Mouse (Mus musculus): ENCODE measurements around the gene Smyd3.
"Not testable (repeated sequence)": the region's sequence is repeated elsewhere in the genome, so short reads cannot be mapped to it uniquely, and the experiment has no call there.

Gene Smyd3

GRCm38 (mm10) chr1:179293772-179294353 lies 224.0 kb downstream of the Smyd3 start:
- no peak for DNase-seq (ENCODE audit: low read depth, low spot score)

DNA sequence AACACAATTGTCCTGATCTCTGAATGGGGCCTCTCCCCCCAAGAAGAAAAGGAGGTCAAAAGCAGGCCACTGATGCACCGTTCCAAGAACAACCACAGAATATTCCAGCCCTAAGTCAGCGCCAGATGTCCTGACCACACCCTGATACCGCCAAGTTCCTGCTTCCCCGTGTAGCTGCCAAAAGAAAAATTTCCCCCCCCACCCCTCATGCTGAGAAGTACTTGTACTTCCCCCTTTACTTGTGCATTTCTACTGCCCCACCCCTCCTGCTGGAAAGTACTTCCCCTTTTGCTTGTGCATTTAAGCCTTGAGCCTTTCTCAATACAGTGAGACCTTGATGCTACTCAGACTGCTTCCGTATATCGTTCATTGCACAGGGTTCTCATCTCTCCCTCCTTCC lies 227.7 kb downstream of the Smyd3 start:
- DNase-seq (ENCODE audit: low read depth, low spot score) = not testable (repeated sequence)

DNA sequence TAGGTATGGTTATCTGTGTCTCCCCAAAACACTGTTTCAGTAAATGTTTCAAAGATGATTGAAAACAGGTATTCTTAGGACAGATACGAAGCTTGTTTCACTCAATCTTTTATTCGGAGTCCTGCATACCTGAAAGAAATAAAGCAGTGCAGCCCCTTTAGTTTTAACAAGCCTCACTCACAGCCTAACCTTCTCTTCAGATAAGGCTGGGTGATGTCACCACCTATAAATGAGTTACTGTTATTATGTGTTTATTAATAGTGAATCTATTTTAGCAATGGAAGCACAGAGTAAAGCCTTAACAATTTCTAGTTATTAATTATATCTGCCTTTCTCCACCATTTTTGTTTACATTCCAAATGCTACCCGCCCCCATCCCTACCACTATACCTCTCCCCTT lies 228.1 kb downstream of the Smyd3 start:
- DNase-seq (ENCODE audit: low read depth, low spot score) = no peak

- no peak for DNase-seq (ENCODE audit: low read depth, low spot score)
Measured at GRCm38 (mm10) chr1:179286748-179287147, 231.1 kb downstream of the Smyd3 start.

GRCm38 (mm10) chr1:179282821-179283220 lies 235.0 kb downstream of the Smyd3 start:
- DNase-seq (ENCODE audit: low read depth, low spot score) = no peak

DNA sequence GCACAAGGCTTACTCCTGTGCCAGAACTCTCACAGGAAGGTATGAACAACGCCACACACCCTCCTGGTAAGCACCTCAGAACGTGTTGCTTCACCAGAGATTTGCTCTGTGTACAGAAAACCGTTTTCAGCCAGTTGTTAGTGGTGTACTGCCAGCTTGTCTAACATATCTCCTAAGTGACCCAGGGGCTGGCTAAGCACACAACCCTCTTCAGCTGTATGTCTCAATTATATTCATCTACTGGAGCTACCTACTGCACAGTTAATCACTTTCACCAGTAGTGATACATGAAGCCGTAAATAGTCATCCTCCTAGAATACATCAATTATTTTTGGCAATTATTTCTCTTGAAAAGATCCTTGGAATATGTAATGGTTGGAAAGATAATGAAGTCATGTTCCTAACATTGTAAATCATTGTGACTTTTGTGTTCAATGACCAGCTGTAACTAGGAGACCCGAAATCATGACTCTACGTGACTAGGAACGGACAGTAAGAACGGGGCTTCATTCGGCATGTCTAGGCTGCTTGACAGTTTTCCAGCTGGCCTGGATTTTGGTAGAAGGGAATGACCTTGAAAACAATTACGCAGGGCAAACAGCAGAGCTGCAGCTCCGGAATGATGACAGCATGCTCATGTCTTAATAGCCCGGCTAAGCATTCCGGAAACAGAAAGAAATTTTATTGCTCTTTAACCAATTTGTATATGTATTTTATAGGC lies 236.3 kb downstream of the Smyd3 start:
- no peak for DNase-seq (ENCODE audit: low read depth, low spot score)

DNA sequence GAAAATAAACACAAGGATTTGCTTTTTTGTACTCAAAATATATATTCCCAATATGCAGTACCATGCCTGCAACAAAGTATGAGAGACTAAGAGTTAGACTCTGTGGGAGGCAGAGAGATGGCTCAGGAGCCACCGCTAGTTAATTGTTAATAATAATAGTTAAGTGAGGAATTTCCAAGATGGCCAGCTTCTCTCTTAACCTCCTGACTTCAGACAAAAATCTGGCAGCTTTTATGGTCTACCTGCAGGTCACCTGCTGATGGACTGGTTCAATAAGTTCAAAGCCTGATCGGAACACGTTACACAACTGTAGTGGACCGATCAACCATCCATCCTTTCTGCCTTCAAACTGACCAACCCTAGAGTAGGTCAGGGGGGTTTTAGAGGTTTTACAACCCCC lies 238.7 kb downstream of the Smyd3 start:
- no peak for DNase-seq (ENCODE audit: low read depth, low spot score)

- DNase-seq (ENCODE audit: low read depth, low spot score) = no peak
Measured at GRCm38 (mm10) chr1:179277346-179277745, 240.5 kb downstream of the Smyd3 start.

- DNase-seq (ENCODE audit: low read depth, low spot score) = no peak
Measured at GRCm38 (mm10) chr1:179276866-179277265, 241.0 kb downstream of the Smyd3 start.

GRCm38 (mm10) chr1:179272926-179273325 lies 244.9 kb downstream of the Smyd3 start:
- no peak for DNase-seq (ENCODE audit: low read depth, low spot score)

DNA sequence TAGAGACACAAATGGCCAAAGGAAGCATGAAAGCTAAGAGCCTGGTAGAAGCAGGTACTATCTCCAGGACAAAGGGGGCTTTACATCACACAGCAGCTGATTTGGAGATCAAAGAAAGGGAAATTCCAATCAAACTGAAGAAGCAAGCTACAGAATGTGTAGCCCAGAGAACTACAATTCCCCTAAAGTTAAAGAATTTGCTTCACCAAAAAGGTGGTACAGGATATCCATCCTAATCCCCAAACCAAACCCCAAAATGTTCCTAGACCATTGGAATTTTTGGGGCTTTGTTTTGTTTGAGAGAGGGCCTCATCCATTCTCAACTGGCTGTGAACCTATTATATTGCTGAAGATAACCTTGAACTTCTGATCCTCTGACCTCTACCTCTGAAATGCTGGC lies 245.5 kb downstream of the Smyd3 start:
- no peak for DNase-seq (ENCODE audit: low read depth, low spot score)

- DNase-seq (ENCODE audit: low read depth, low spot score) = no peak
Measured at GRCm38 (mm10) chr1:179266936-179267335, 250.9 kb downstream of the Smyd3 start.

DNA sequence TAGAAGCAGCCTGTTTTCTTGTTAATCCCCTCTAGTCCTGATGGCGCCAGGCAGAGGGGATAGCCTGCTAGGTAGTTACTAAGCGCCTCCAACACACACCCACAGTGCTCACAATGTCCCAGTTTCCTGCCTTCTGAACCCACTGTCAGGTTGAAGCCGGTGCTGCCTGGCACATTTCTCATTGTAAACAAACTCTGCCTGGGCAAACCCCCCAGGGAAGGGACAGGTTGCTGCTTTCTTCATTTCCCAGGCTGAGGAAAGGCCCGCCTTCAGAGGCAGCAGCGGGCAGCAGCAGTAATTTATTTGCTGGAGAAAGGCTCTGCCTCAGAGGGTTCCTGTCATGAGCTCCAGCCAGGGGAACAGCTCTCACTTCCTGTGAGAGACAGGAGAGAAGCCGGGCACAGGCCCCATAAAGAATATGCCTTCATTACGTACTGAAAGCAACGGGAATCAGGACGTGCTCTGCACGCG lies 256.3 kb downstream of the Smyd3 start:
- DNase-seq (ENCODE audit: low read depth, low spot score) = no peak

GRCm38 (mm10) chr1:179255826-179256512 lies 261.9 kb downstream of the Smyd3 start:
- DNase-seq (ENCODE audit: low read depth, low spot score) = no peak

DNA sequence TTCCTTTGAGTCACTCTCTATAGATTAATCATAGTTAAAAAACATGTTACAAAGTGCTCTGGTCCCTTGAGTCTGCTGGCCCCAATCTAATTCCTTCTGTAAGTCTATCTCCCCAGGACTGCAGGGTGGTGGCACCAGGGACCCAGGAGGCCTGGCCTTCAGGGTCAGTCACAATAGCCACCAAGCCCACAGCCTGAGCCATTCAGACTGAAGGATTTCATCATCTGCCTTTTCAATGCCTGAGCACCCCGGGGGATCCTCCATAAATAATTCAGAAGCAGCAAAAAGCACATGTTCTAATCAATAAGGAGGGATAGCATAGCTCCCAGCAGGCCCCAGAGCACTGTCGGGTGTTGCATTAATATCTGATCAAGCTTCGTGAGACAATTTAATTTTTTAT lies 263.3 kb downstream of the Smyd3 start:
- DNase-seq (ENCODE audit: low read depth, low spot score) = no peak

GRCm38 (mm10) chr1:179252611-179253010 lies 265.2 kb downstream of the Smyd3 start:
- DNase-seq (ENCODE audit: low read depth, low spot score) = no peak

GRCm38 (mm10) chr1:179250388-179250787 lies 267.5 kb downstream of the Smyd3 start:
- no peak for DNase-seq (ENCODE audit: low read depth, low spot score)

DNA sequence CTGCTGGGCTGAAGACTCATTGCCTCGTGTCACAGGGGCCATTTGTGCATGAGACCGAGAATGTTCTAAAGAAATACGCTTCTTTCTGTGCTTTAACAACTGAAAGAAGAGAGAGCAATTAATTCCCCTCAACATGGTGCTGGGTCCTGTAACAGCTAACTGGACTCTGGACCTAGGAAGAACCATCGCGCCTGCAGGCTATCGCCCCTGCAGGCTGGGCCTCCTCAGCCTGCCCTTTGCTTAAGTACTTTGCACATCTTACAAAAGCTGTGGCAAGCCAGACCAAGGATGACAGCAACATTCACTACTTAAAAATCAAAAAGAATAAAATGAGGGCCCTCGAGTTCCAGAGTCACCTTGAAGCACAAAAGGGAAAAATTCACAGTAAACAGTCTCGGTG lies 274.3 kb downstream of the Smyd3 start:
- no peak for DNase-seq (ENCODE audit: low read depth, low spot score)

GRCm38 (mm10) chr1:179240663-179241279 lies 277.1 kb downstream of the Smyd3 start:
- DNase-seq (ENCODE audit: low read depth, low spot score) = peak; percentile 70

GRCm38 (mm10) chr1:179238639-179239038 lies 279.2 kb downstream of the Smyd3 start:
- DNase-seq (ENCODE audit: low read depth, low spot score) = no peak

GRCm38 (mm10) chr1:179237989-179238388 lies 279.9 kb downstream of the Smyd3 start:
- no peak for DNase-seq (ENCODE audit: low read depth, low spot score)

DNA sequence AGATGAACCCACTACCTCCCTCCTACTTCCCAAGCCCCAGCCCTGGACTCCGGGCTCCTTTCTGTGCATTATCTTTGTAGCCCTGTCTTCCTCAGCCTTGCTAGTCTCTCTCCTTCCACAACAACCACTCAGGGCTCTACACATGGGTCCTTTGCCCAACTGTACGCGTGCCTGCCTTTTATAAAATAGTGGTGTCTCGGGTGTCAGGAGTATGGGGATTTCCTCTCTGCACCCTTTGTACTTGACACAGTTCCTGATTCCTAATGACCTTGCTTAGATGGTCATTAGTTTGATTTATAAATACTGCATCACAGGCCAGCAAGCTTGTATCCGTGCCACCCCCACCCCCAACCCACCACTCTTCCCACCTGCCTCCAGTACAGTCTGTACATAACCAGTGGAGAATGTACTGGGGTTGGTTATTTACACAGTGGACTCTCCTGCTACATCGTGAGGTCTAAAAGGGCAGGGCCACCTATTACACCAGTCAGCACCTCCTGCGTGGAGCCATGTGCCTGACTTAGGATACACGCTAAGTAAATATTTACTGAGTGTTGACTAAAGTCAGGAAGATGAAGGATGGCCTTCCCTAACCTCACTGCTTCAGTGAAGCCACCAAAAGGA lies 281.5 kb downstream of the Smyd3 start:
- no peak for DNase-seq (ENCODE audit: low read depth, low spot score)

Measured in CD4-positive helper T cell, adult 2 months (primary cell).